Mouse (Mus musculus) myocyte (in vitro differentiated cells): Measurements from ENCODE around the gene Ptprm.

Source experiments
- MAX ChIP-seq: IDR thresholded peaks from one replicate; pipeline ENCODE4 v1.6.1; 2011; ENCODE audit warnings: low read depth, mild to moderate bottlenecking, control low read depth
- POLR2A ChIP-seq: IDR thresholded peaks from one replicate; pipeline ENCODE4 v1.6.1; 2011; ENCODE audit warnings: low read depth, mild to moderate bottlenecking, control low read depth, moderate library complexity; ENCODE audit not compliant: insufficient read length
- POLR2AphosphoS2 ChIP-seq: IDR thresholded peaks from one replicate; pipeline ENCODE4 v1.6.1; 2011; ENCODE audit warnings: low read depth, control low read depth; ENCODE audit not compliant: insufficient read length
- TCF12 ChIP-seq: IDR thresholded peaks from one replicate; pipeline ENCODE4 v1.6.1; 2011; ENCODE audit warnings: mild to moderate bottlenecking, control low read depth; ENCODE audit not compliant: poor library complexity, insufficient read depth, severe bottlenecking
- USF1 ChIP-seq: IDR thresholded peaks from one replicate; pipeline ENCODE4 v1.6.1; 2011; ENCODE audit warnings: low read depth, mild to moderate bottlenecking, control low read depth, moderate library complexity

GRCm38 (mm10) chr17:67252992-67253391 lies 101.3 kb downstream of the Ptprm start:
- TF ChIP-seq USF1 (no peak), POLR2A (no peak), TCF12 (no peak), POLR2AphosphoS2 (no peak), MAX (no peak)
